Mouse (Mus musculus): Measurements from ENCODE around the gene Prokr2.

DNA sequence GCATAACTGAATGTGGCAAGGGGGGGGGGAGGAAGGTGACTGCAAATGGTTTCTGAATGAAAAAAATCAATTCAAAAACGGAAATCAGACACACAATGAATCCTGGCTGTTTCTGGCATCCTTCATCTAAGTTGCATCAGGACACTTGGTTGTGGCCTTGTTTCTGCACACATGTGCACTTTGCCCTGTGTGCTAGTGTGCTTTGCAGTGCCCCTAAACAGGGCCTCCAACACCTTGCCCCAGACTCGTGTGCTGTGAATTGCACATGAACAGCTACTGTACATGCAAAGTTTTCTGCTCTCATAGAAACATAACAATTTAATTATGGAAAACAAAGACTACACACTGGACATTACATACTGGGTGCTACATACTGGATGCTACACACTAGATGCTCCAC, 2.9 kb downstream of the Prokr2 start:
- TF ChIP-seq CTCF (IDR thresholded peaks at IDR 0.05; ENCODE audit: control insufficient read depth, insufficient read depth, low read length): no peak
- TF ChIP-seq POLR2A (IDR thresholded peaks at IDR 0.05; ENCODE audit: borderline replicate concordance, control insufficient read depth, low read depth, low read length): no peak

All from bone marrow, adult 2 months (tissue).